Mouse (Mus musculus): ENCODE measurements around the gene Nectin1. TPM values are rescaled to one million over a fixed set of nuclear protein-coding genes. Genes with fewer than 3 reads are reported as not detected.

The Nectin1 gene
- polyA plus RNA-seq, 1 experiment from 2014 or later, result 11.1 TPM

DNA sequence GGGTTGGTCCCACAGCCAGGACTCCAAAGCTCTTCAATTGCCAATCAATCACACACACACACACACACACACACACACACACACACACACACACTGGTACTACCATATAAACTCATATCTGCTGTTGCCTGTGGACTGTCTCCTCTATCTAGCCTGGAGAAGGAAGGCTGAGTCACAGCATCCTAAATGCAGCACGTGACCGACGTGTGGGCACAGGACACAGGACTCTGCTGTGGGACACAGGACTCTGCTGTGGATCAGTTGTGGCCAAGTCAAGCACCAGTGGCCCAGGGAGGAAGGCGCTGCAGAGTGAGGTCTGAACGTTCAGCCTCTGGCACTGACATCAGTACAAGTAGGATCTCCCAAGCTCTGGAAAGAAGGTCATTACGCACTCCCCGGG lies 112.1 kb downstream of the Nectin1 start:
- Histone ChIP-seq H3K36me3 (ENCODE audit: control insufficient read depth, insufficient read depth, low read length) (no peaks in the 10 kb centered on the region), H3K9me3 (ENCODE audit: control insufficient read depth, low read depth, low read length) (no peaks in the 10 kb centered on the region), H3K4me3 (ENCODE audit: low read depth, low read length) (no peak overlapping the region), H3K9ac (replicated peaks; ENCODE audit: low read depth, low read length) (no peak overlapping the region), H3K27ac (ENCODE audit: low read length) (no peak overlapping the region), H3K4me2 (replicated peaks; ENCODE audit: low read depth, low read length) (no peak overlapping the region), H3K27me3 (ENCODE audit: control insufficient read depth, insufficient read depth, low read length) (no peaks in the 10 kb centered on the region), H3K4me1 (ENCODE audit: control insufficient read depth, insufficient read depth, low read length) (no peaks in the 10 kb centered on the region; the same call in 1 of the 2 replicates)
- WGBS, result 82% methylated on average over 7 of the region's 7 CpGs
- no peak for ATAC-seq (ENCODE audit: insufficient number of reproducible peaks, insufficient read depth, low FRiP score, low read depth)
